Mouse (Mus musculus): ENCODE measurements at regions not wholly inside any gene's neighbourhood (a gene's known extent, or its start where the extent isn't known, plus 50 kb on each side); places are given as distances from the start of the nearest gene placed in this dataset.
A peak's percentile ranks its signal among the peaks of the same experiment; 100 is the strongest.

DNA sequence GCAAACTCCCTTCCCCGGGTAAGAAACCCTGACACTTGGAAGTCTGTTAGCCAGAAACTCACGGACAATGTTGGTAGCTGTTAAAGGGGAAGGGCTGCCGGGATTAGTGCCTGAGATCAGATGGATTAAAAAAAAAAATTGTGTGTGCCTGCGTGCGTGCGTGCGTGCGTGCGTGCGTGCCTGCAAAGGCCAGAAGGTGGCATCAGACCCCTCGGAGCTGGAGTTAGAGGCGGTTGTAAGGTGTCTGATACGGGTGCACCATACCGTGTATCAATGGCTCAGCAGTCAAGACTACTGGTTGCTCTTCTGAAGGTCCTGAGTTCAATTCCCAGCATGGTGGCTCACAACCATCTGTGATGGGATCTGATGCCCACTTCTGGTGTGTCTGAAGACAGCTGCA is 59.0 kb upstream of the Ccdc167 start:
- DNase-seq, result no peak

DNA sequence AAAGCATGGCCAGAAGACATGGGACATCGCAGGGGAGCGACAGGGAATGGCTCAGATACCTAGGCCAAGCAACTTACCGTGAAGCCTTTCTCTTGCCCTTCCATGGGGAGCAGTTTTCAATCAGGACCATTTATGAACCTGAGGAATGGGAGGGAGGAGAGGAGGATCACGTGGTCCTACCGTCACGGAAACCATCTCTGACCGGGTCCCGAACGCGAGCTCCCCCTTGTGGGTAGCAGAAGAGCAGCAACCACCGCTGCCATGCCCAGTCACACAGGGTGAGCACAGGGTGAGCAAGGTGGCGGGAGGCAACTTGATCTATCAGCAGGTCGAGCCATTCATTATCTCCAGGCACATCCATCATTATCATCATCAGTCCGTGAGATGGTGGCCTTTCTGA is 56.5 kb upstream of the Ccdc167 start:
- DNase-seq, result peak; percentile 83

DNA sequence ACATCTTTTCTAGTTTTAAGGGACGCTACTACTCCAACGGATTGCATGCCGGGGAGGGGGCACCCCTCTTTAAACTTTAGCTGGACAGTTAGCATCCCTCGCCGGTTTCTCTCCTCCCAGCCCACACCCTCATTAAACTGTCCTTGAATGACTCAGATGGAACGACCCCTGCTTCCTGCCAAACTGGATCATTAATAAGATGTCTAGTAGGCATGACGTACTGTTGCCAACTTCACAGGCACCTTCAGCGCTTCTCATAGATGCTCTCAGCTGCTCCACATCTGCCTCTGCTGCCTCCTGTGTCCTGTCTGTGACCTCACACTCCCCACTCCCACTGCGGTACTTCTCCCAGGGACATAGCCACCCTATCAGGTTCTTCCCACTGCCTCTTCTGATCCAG is 54.1 kb upstream of the Ccdc167 start:
- DNase-seq, result peak; percentile 39

DNA sequence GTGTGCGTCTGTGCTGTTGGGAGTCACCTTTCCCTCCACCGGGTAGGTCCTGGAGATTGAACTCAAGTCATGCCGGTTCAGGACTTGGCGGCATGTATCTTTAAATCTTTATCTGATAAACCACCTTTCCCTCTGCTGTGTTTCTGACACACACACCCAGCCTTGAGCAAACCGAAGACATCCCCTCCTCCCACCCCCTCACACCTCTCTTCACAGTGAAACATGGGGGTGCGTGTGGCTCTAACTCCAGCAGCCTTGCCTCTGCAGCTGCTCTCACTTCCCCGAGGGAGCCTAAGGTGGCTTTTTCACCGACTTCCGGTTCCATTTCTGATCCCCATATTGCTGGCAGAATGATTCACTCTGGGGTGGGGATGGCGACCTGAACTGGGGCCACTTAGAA is 52.8 kb upstream of the Ccdc167 start:
- DNase-seq, result peak; percentile 82

DNA sequence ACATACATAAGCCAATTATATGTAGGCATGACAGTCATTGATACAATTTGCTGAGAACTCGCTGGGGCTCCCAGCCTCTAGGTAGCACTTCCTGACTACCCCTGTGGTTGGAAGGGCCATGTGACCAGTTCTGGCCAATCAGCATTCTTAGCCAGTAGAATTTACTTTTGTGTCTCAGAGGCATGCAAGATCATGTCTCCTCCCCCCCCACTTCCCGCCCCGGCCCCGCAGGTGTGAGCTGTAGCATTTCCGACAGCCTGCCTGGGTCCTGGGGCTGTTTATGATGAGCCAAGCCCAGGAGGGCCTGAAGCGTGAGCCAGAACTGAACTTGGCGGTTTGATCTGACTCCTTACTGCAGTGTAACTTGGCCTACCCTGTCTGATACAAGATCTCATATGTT is 52.3 kb upstream of the Ccdc167 start:
- peak; percentile 92 for DNase-seq

- DNase-seq, result peak; percentile 69
These were observed 51.8 kb upstream of the Ccdc167 start for GRCm38 (mm10) chr17:29768642-29769041.

Data from thymus, postnatal 14 days (tissue).